Mouse (Mus musculus) MEL (cell line): ENCODE data around the gene Gm37240. TPM values are rescaled to one million over a fixed set of nuclear protein-coding genes. Genes with fewer than 3 reads are reported as not detected.
A peak's percentile ranks its signal among the peaks of the same experiment; 100 is the strongest.

ENCODE experiments used
- DNase-seq: peaks from one replicate; pipeline ENCODE4 v3.0.0; 2011; ENCODE audit warnings: low read depth, low spot score
- H3K27ac ChIP-seq: 2 replicates; pipeline ENCODE4 v1.5.1; 2012; ENCODE audit warnings: low read depth, mild to moderate bottlenecking, control low read depth, low read length, moderate library complexity; ENCODE audit not compliant: control insufficient read depth
- H3K27me3 ChIP-seq, 2 experiments: fragments of 150-350 bp in 1 of 2; sonication (generic) in 1 of 2; 2 replicates each; pipeline ENCODE4 v1.6.1; 2012; ENCODE audit warnings: low read length in 2 of 2, mild to moderate bottlenecking in 2 of 2, improper control_type of control experiment in 1 of 2, moderate library complexity in 1 of 2; ENCODE audit not compliant: insufficient read depth in 2 of 2, control insufficient read depth in 1 of 2
- H3K36me3 ChIP-seq, 2 experiments: 2 replicates each; pipeline ENCODE4 v1.6.1; 2012 to 2014; ENCODE audit warnings: low read length in 2 of 2, improper control_type of control experiment in 1 of 2, inconsistent platforms in 1 of 2, mild to moderate bottlenecking in 1 of 2; ENCODE audit not compliant: insufficient read depth in 2 of 2, control insufficient read depth in 1 of 2
- H3K4me1 ChIP-seq, 2 experiments: fragments of 150-350 bp in 1 of 2; sonication (generic) in 1 of 2; 2 replicates each; pipeline ENCODE4 v1.6.1; 2012; ENCODE audit warnings: low read length in 2 of 2, improper control_type of control experiment in 1 of 2, mild to moderate bottlenecking in 1 of 2; ENCODE audit not compliant: insufficient read depth in 2 of 2, control insufficient read depth in 1 of 2
- H3K4me3 ChIP-seq, 2 experiments: fragments of 150-350 bp in 1 of 2; sonication (generic) in 1 of 2; 2 replicates each; pipeline ENCODE4 v1.5.1; 2012; ENCODE audit warnings: low read depth in 2 of 2, low read length in 2 of 2, mild to moderate bottlenecking in 2 of 2, moderate library complexity in 2 of 2, control low read depth in 1 of 2, improper control_type of control experiment in 1 of 2; ENCODE audit not compliant: control insufficient read depth in 1 of 2, insufficient read depth in 1 of 2
- H3K79me2 ChIP-seq: 2 replicates; pipeline ENCODE4 v1.6.1; 2012; ENCODE audit warnings: mild to moderate bottlenecking, low read length, moderate library complexity; ENCODE audit not compliant: control insufficient read depth, poor library complexity, insufficient read depth
- H3K9ac ChIP-seq: 2 replicates; pipeline ENCODE4 v1.6.1; 2012; ENCODE audit warnings: low read depth, mild to moderate bottlenecking, control low read depth, low read length, moderate library complexity; ENCODE audit not compliant: control insufficient read depth, poor library complexity, severe bottlenecking
- H3K9me3 ChIP-seq: fragments of 150-350 bp; sonication (generic); replicated peaks from 2 replicates; pipeline ENCODE4 v1.6.1; 2012; ENCODE audit warnings: mild to moderate bottlenecking, low read length, improper control_type of control experiment, moderate library complexity; ENCODE audit not compliant: insufficient read depth
- CTCF ChIP-seq, 3 experiments: IDR thresholded peaks in 2 of 3; conservative IDR thresholded peaks in 1 of 3; 2 replicates each; pipeline ENCODE4 v1.5.1; 2011 to 2012; ENCODE audit warnings: low read length in 3 of 3, low read depth in 2 of 3, mild to moderate bottlenecking in 2 of 3, improper control_type of control experiment in 1 of 3, inconsistent platforms in 1 of 3, mixed read lengths in 1 of 3, moderate library complexity in 1 of 3; ENCODE audit not compliant: control insufficient read depth in 1 of 3, insufficient read depth in 1 of 3, poor library complexity in 1 of 3, severe bottlenecking in 1 of 3
- ELF1 ChIP-seq: IDR thresholded peaks from 2 replicates; pipeline ENCODE4 v1.6.1; 2014; ENCODE audit warnings: low read depth, mild to moderate bottlenecking, inconsistent platforms, low read length, improper control_type of control experiment, moderate library complexity
- EP300 ChIP-seq, 2 experiments: IDR thresholded peaks; 2 replicates each; pipeline ENCODE4 v1.6.1; 2011; ENCODE audit warnings: improper control_type of control experiment in 2 of 2, low read length in 2 of 2, low read depth in 1 of 2, mild to moderate bottlenecking in 1 of 2
- GATA1 ChIP-seq: IDR thresholded peaks from 2 replicates; pipeline ENCODE4 v1.6.1; 2011; ENCODE audit warnings: low read depth, low read length, improper control_type of control experiment
- MAX ChIP-seq: IDR thresholded peaks from 2 replicates; pipeline ENCODE4 v1.6.1; 2011; ENCODE audit warnings: low read length, improper control_type of control experiment
- MAZ ChIP-seq: IDR thresholded peaks from 2 replicates; pipeline ENCODE4 v1.6.1; 2012; ENCODE audit warnings: low read depth, mild to moderate bottlenecking, inconsistent platforms, low read length, improper control_type of control experiment
- MEF2A ChIP-seq: IDR thresholded peaks from 2 replicates; pipeline ENCODE4 v1.6.1; 2014; ENCODE audit warnings: low read depth, mild to moderate bottlenecking, inconsistent platforms, low read length, improper control_type of control experiment; ENCODE audit not compliant: poor library complexity, insufficient replicate concordance, severe bottlenecking; ENCODE audit errors: extremely low read depth
- MYB ChIP-seq: IDR thresholded peaks from 2 replicates; pipeline ENCODE4 v1.6.1; 2011; ENCODE audit warnings: mild to moderate bottlenecking, low read depth, low read length, improper control_type of control experiment
- MYC ChIP-seq: IDR thresholded peaks from 2 replicates; pipeline ENCODE4 v1.6.1; 2011; ENCODE audit warnings: low read depth, mild to moderate bottlenecking, low read length, improper control_type of control experiment, moderate library complexity
- NRF1 ChIP-seq: IDR thresholded peaks from 2 replicates; pipeline ENCODE4 v1.6.1; 2014; ENCODE audit warnings: low read depth, mild to moderate bottlenecking, inconsistent platforms, low read length, improper control_type of control experiment, moderate library complexity; ENCODE audit not compliant: poor library complexity, insufficient read depth, severe bottlenecking
- POLR2A ChIP-seq, 2 experiments: IDR thresholded peaks; 2 replicates each; pipeline ENCODE4 v1.6.1; 2011 to 2012; ENCODE audit warnings: low read length in 2 of 2, mild to moderate bottlenecking in 2 of 2, control low read depth in 1 of 2, improper control_type of control experiment in 1 of 2, low read depth in 1 of 2, moderate library complexity in 1 of 2; ENCODE audit not compliant: control insufficient read depth in 1 of 2, insufficient read depth in 1 of 2, poor library complexity in 1 of 2
- RAD21 ChIP-seq: IDR thresholded peaks from 2 replicates; pipeline ENCODE4 v1.6.1; 2011; ENCODE audit warnings: mild to moderate bottlenecking, low read depth, low read length, improper control_type of control experiment
- SMC3 ChIP-seq: IDR thresholded peaks from 2 replicates; pipeline ENCODE4 v1.6.1; 2011; ENCODE audit warnings: low read depth, low read length, improper control_type of control experiment
- USF2 ChIP-seq, 2 experiments: IDR thresholded peaks; 2 replicates each; pipeline ENCODE4 v1.6.1; 2011 to 2012; ENCODE audit warnings: improper control_type of control experiment in 2 of 2, low read length in 2 of 2, borderline replicate concordance in 1 of 2, inconsistent platforms in 1 of 2, low read depth in 1 of 2, mild to moderate bottlenecking in 1 of 2; ENCODE audit not compliant: insufficient read depth in 1 of 2
- ZC3H11A ChIP-seq: IDR thresholded peaks from 2 replicates; pipeline ENCODE4 v1.6.1; 2012; ENCODE audit warnings: low read depth, mild to moderate bottlenecking, inconsistent platforms, low read length, improper control_type of control experiment
- ZNF384 ChIP-seq: IDR thresholded peaks from 2 replicates; pipeline ENCODE4 v1.6.1; 2012; ENCODE audit warnings: low read depth, mild to moderate bottlenecking, inconsistent platforms, low read length, improper control_type of control experiment
- polyA plus RNA-seq, 2 experiments: library from polyadenylated mRNA; stranded (reverse) in 1 of 2; unstranded in 1 of 2; fragments of >175 nt in 1 of 2; fragments of >200 nt in 1 of 2; gene quantifications; 2 replicates each; pipeline versions ENCODE4 v1.2.1 to v1.2.4; 2012; ENCODE audit warnings: low replicate concordance in 2 of 2, low read depth in 1 of 2; ENCODE audit not compliant: insufficient read length in 2 of 2, insufficient read depth in 1 of 2, missing spikeins in 1 of 2
- total RNA-seq: library from RNA; depleted of rRNA; stranded (reverse); fragments of 300-350 nt; gene quantifications from 2 replicates; pipeline ENCODE4 v1.2.3, GENCODE M21; 2012

The Gm37240 gene
- total and polyA plus RNA-seq, 3 experiments = 0.04 TPM; not detected in 2

GRCm38 (mm10) chr3:84923256-84923655 lies 964.1 kb downstream of the Gm37240 start:
- Histone ChIP-seq H3K4me1 (no peaks in the 10 kb centered on the region; a peak in 2 of 4 replicates), H3K27ac (no peak overlapping the region), H3K36me3 (peaks cover 0 to 7% of the 10 kb centered on the region in 2 experiments; a peak in 2 of 4 replicates), H3K9me3 (no peaks in the 10 kb centered on the region), H3K27me3 (no peaks in the 10 kb centered on the region), H3K9ac (no peak overlapping the region), H3K79me2 (peaks cover 1% of the 10 kb centered on the region; the same call in 1 of the 2 replicates), H3K4me3 (no peak overlapping the region)
- DNase-seq = no peak
- no peak for TF ChIP-seq MAX

DNA sequence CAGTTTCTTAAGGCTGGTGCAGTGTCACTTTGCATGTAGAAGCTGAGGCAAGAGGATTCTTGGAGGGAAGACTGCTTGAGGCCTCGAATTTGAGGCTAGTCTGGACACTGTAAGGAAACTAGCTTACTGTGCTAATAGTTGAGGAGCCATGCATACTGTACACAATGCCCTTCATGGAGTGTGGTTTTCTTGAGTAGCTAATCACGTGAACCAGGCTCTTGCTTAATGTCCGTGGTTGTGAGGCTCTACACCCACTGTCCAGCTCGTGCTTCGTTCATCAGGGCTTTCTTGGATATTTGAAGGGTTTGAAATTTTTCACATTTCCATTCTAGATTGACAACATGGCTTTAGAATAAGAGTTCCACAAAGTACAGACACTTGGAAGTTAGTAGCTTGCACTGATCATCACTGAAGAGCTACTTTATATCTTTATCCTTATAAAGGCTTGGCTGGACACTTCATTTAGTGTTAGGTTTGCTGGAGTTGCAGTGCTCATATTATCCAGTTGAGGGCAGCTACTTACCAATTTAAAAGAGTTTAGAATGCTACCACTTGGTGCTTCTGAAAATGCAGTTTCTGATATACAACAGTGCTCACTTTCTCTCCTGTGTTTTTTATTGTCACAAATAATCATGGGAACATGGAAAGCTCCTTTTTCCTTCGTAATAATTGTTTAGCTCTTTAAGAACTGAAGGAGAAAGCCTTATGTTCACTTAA lies 965.5 kb downstream of the Gm37240 start:
- peak; percentile 52 for DNase-seq
- peaks cover 1% of the 10 kb centered on the region; the same call in 1 of the 2 replicates for H3K79me2 ChIP-seq
- H3K9me3 ChIP-seq = no peaks in the 10 kb centered on the region
- no peaks in the 10 kb centered on the region for H3K27me3 ChIP-seq
- no peaks in the 10 kb centered on the region; a peak in 2 of 4 replicates for H3K4me1 ChIP-seq
- peaks cover 0 to 12% of the 10 kb centered on the region in 2 experiments; a peak in 2 of 4 replicates for H3K36me3 ChIP-seq
- TF ChIP-seq MAX = no peak
- TF ChIP-seq USF2 (IDR thresholded peaks at IDR 0.05; ENCODE audit: borderline replicate concordance in 1 of 2, insufficient read depth in 1 of 2, low read depth in 1 of 2, low read length in 2 of 2) = no peak
- peak; percentile 69 for TF ChIP-seq SMC3
- TF ChIP-seq GATA1 = no peak
- TF ChIP-seq MYC = no peak
- peak; percentile 75 for TF ChIP-seq RAD21
- TF ChIP-seq ELF1 = no peak
- TF ChIP-seq MYB = no peak
- TF ChIP-seq CTCF (IDR thresholded peaks at IDR 0.05 in 2 of 3, conservative IDR thresholded peaks at IDR 0.05 in 1 of 3; ENCODE audit: control insufficient read depth in 1 of 3, insufficient read depth in 1 of 3, low read depth in 2 of 3, low read length in 3 of 3, poor library complexity in 1 of 3, severe bottlenecking in 1 of 3) = peak in 2 of 3 experiments; percentile 38 to 65; a peak in 4 of 6 replicates
- TF ChIP-seq POLR2A (IDR thresholded peaks at IDR 0.05; ENCODE audit: control insufficient read depth in 1 of 2, insufficient read depth in 1 of 2, low read depth in 1 of 2, low read length in 2 of 2, poor library complexity in 1 of 2) = no peak
- TF ChIP-seq ZNF384 = no peak
- peak; percentile 50 for TF ChIP-seq ZC3H11A
- TF ChIP-seq MEF2A = no peak
- TF ChIP-seq MAZ = no peak
- TF ChIP-seq NRF1 = no peak
- no peak; a peak in 1 of 4 replicates for TF ChIP-seq EP300 (IDR thresholded peaks at IDR 0.05; ENCODE audit: low read depth in 1 of 2, low read length in 2 of 2)
- no peak overlapping the region for H3K4me3 ChIP-seq
- H3K27ac ChIP-seq = no peak overlapping the region
- no peak overlapping the region for H3K9ac ChIP-seq
